Comparison of ENCODE assay signal across 8 mouse cellular contexts in genomic region chr3:35688781-35689180, GRCm38 (mm10).
DNase-seq lines count a peak whose midpoint lies in the region; ATAC-seq and TF ChIP-seq lines count a peak whose summit lies in the region.

No protein-coding gene starts in this region.

- peak; percentile 17 for DNase-seq in heart, postnatal 4 days
- no peak for DNase-seq in heart, postnatal 36 days
- peak; percentile 34 for DNase-seq in ES-E14 (ENCODE audit: low read depth, low spot score)
- peak; percentile 14 to 27 for DNase-seq in cerebellum, postnatal 36 days
- DNase-seq in retina, postnatal 7 days (ENCODE audit: low read depth, low spot score), result peak; percentile 43
- DNase-seq in spleen, adult 12 weeks (ENCODE audit: low spot score), result no peak

- H3K27me3 ChIP-seq in intestine, embryonic 15.5 days (replicated peaks), result no peaks in the 10 kb centered on the region
- no peaks in the 10 kb centered on the region for H3K27me3 ChIP-seq in liver, embryonic 16.5 days (ENCODE audit: control insufficient read depth, insufficient read depth, low read depth, low read length)

- no peaks in the 10 kb centered on the region for H3K9me3 ChIP-seq in ES-E14 (ENCODE audit: control insufficient read depth, insufficient read depth, low read depth, low read length)
- no peaks in the 10 kb centered on the region for H3K9me3 ChIP-seq in intestine, embryonic 15.5 days
- no peaks in the 10 kb centered on the region for H3K9me3 ChIP-seq in liver, embryonic 16.5 days (replicated peaks; ENCODE audit: control insufficient read depth, low read length)

- intact Hi-C loops in heart, postnatal 36 days (cut with DNase I), result loop anchor here (2.0 to 10.0 kb wide), 3 partner anchors 284 to 446 kb away; no protein-coding TSS in a partner anchor

- 10% methylated on average over 4 of the region's 4 CpGs for WGBS in intestine, embryonic 15.5 days
- WGBS in liver, embryonic 16.5 days (ENCODE audit: insufficient replicate concordance), result 10% methylated on average over 4 of the region's 4 CpGs

- H3K4me1 ChIP-seq in ES-E14 (ENCODE audit: control insufficient read depth in 2 of 2, insufficient read depth in 2 of 2, low read length in 2 of 2, poor library complexity in 1 of 2), result peaks cover 0 to 2% of the 10 kb centered on the region in 2 experiments; a peak in 1 of 4 replicates
- H3K4me1 ChIP-seq in intestine, embryonic 15.5 days (replicated peaks), result no peaks in the 10 kb centered on the region
- no peaks in the 10 kb centered on the region for H3K4me1 ChIP-seq in liver, embryonic 16.5 days (ENCODE audit: control insufficient read depth, low read depth, low read length)

- H3K4me2 ChIP-seq in intestine, embryonic 15.5 days (replicated peaks), result no peak overlapping the region
- H3K4me2 ChIP-seq in liver, embryonic 16.5 days (ENCODE audit: low read depth, low read length), result no peak overlapping the region

- in situ Hi-C loops in ES-E14 (cut with MboI; ENCODE audit: low sequenced_read_pairs in 2 of 2, unreplicated experiment in 2 of 2), result loop anchor here in 1 of 2 experiments (25.0 kb wide), 1 partner anchor 374 kb away; the partner anchor contains the start of genes Acad9 and Ccdc144b

- no peak overlapping the region for H3K27ac ChIP-seq in ES-E14 (ENCODE audit: insufficient read depth, low read depth, low read length, poor library complexity, severe bottlenecking)
- no peak overlapping the region for H3K27ac ChIP-seq in intestine, embryonic 15.5 days
- H3K27ac ChIP-seq in liver, embryonic 16.5 days (ENCODE audit: low read length), result no peak overlapping the region

- H3K9ac ChIP-seq in ES-E14 (ENCODE audit: insufficient read depth, low read depth, low read length, poor library complexity, severe bottlenecking), result no peak overlapping the region
- H3K9ac ChIP-seq in intestine, embryonic 15.5 days, result no peak overlapping the region
- no peak overlapping the region for H3K9ac ChIP-seq in liver, embryonic 16.5 days (ENCODE audit: low read depth, low read length)

- H3K4me3 ChIP-seq in ES-E14 (ENCODE audit: insufficient read depth in 1 of 2, low read depth in 1 of 2, low read length in 2 of 2, poor library complexity in 1 of 2, severe bottlenecking in 1 of 2), result no peak overlapping the region
- H3K4me3 ChIP-seq in intestine, embryonic 15.5 days (replicated peaks), result no peak overlapping the region
- H3K4me3 ChIP-seq in liver, embryonic 16.5 days (ENCODE audit: low read depth, low read length), result no peak overlapping the region

- ATAC-seq in intestine, embryonic 15.5 days, result peak; percentile 81
- 0 out of 2 replicates have a peak, but pooled peaks have one; percentile 32 for ATAC-seq in liver, embryonic 16.5 days (ENCODE audit: low read depth)

- no peaks in the 10 kb centered on the region for H3K36me3 ChIP-seq in ES-E14 (ENCODE audit: control insufficient read depth, insufficient read depth, low read length, poor library complexity, severe bottlenecking)
- H3K36me3 ChIP-seq in intestine, embryonic 15.5 days, result no peaks in the 10 kb centered on the region
- no peaks in the 10 kb centered on the region for H3K36me3 ChIP-seq in liver, embryonic 16.5 days (ENCODE audit: control insufficient read depth, insufficient read depth)

TF ChIP-seq in ES-E14, 5 proteins besides CTCF, POLR2A, EP300 and RAD21:
- TF ChIP-seq ZC3H11A (IDR thresholded peaks at IDR 0.05; ENCODE audit: borderline replicate concordance, low read depth, low read length) (peak; percentile 83; the same call in 1 of the 2 replicates), MAFK (IDR thresholded peaks at IDR 0.05; ENCODE audit: insufficient read depth, low read depth, low read length) (no peak)

Comparison
In these comparisons a context has a peak if more than half of its experiments do, and no peak if none do; other contexts are left out.
1. DNase-seq: peak in heart, postnatal 4 days (single experiment), ES-E14 (single experiment), cerebellum, postnatal 36 days (2 of 2) and retina, postnatal 7 days (single experiment); none in heart, postnatal 36 days (0 of 2) and spleen, adult 12 weeks (single experiment).